Mouse (Mus musculus): ENCODE results near the gene Mier1. TPM values are rescaled to one million over a fixed set of nuclear protein-coding genes. Genes with fewer than 3 reads are reported as not detected.

Gene Mier1
- total and polyA plus RNA-seq, 3 experiments: 7.0 to 36.9 (median 32.0) TPM

- TF ChIP-seq CTCF (IDR thresholded peaks at IDR 0.05) (peak; percentile 44), POLR2A (IDR thresholded peaks at IDR 0.05; ENCODE audit: insufficient read depth, low read depth, low read length) (no peak)
- H3K27ac ChIP-seq: no peak overlapping the region
- no peak overlapping the region for H3K9ac ChIP-seq (ENCODE audit: low read depth, low read length)
- no peak for DNase-seq
- no peaks in the 10 kb centered on the region for H3K36me3 ChIP-seq (ENCODE audit: control insufficient read depth, insufficient read depth, low read length)
- no peaks in the 10 kb centered on the region for H3K79me2 ChIP-seq (replicated peaks; ENCODE audit: control insufficient read depth, insufficient read depth, low read length)
- H3K4me1 ChIP-seq (ENCODE audit: control insufficient read depth, insufficient read depth, low read length): no peaks in the 10 kb centered on the region
- WGBS: 91% methylated on average over 5 of the region's 5 CpGs
- no peaks in the 10 kb centered on the region for H3K27me3 ChIP-seq (ENCODE audit: control insufficient read depth, insufficient read depth, low read length)
- intact Hi-C loops (cut with DNase I): no loop called here
- no peak overlapping the region for H3K4me3 ChIP-seq
These were observed 29.0 kb upstream of the Mier1 start for GRCm38 (mm10) chr4:103085237-103085636.

GRCm38 (mm10) chr4:103095921-103096320, 18.3 kb upstream of the Mier1 start:
- H3K4me3 ChIP-seq: no peak overlapping the region
- H3K36me3 ChIP-seq (ENCODE audit: control insufficient read depth, insufficient read depth, low read length): no peaks in the 10 kb centered on the region
- H3K9ac ChIP-seq (ENCODE audit: low read depth, low read length): no peak overlapping the region
- intact Hi-C loops (cut with DNase I): no loop called here
- no peak overlapping the region for H3K27ac ChIP-seq
- WGBS: 87% methylated on average over 8 of the region's 8 CpGs
- H3K79me2 ChIP-seq (replicated peaks; ENCODE audit: control insufficient read depth, insufficient read depth, low read length): no peaks in the 10 kb centered on the region
- H3K4me1 ChIP-seq (ENCODE audit: control insufficient read depth, insufficient read depth, low read length): no peaks in the 10 kb centered on the region
- TF ChIP-seq CTCF (IDR thresholded peaks at IDR 0.05) (no peak), EP300 (IDR thresholded peaks at IDR 0.05; ENCODE audit: insufficient read depth, low read depth, low read length) (no peak), POLR2A (IDR thresholded peaks at IDR 0.05; ENCODE audit: insufficient read depth, low read depth, low read length) (no peak)
- no peak for DNase-seq
- H3K27me3 ChIP-seq (ENCODE audit: control insufficient read depth, insufficient read depth, low read length): no peaks in the 10 kb centered on the region

DNA sequence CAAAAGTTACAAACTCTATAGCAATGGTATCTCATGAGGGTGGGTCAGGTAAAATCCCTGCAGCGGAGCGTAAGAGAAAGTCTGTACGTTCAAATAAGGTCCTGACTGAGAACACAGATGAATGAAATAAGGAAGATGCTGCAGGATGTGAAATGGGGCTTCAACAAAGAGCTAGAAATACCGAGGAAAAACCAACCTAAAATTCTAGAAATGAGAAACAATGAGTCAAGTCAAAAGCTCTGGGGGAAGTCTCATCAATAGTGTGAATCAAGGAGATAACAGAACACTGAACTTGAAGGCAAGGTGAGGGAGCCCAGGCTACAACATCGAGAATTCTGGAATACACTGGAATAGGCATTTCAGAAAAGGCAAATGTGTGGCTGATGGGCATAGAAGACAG, 15.7 kb upstream of the Mier1 start:
- Histone ChIP-seq H3K79me2 (replicated peaks; ENCODE audit: control insufficient read depth, insufficient read depth, low read length) (no peaks in the 10 kb centered on the region), H3K9ac (ENCODE audit: low read depth, low read length) (no peak overlapping the region), H3K4me1 (ENCODE audit: control insufficient read depth, insufficient read depth, low read length) (no peaks in the 10 kb centered on the region), H3K27ac (no peak overlapping the region), H3K27me3 (ENCODE audit: control insufficient read depth, insufficient read depth, low read length) (no peaks in the 10 kb centered on the region), H3K4me3 (no peak overlapping the region), H3K36me3 (ENCODE audit: control insufficient read depth, insufficient read depth, low read length) (no peaks in the 10 kb centered on the region)
- no peak for DNase-seq
- TF ChIP-seq EP300 (IDR thresholded peaks at IDR 0.05; ENCODE audit: insufficient read depth, low read depth, low read length): no peak
- TF ChIP-seq POLR2A (IDR thresholded peaks at IDR 0.05; ENCODE audit: insufficient read depth, low read depth, low read length): no peak
- TF ChIP-seq CTCF (IDR thresholded peaks at IDR 0.05): no peak
- 87% methylated on average over 5 of the region's 5 CpGs for WGBS
- intact Hi-C loops (cut with DNase I): no loop called here

- Histone ChIP-seq H3K4me1 (ENCODE audit: control insufficient read depth, insufficient read depth, low read length) (peaks cover 3% of the 10 kb centered on the region), H3K27ac (no peak overlapping the region), H3K27me3 (ENCODE audit: control insufficient read depth, insufficient read depth, low read length) (no peaks in the 10 kb centered on the region), H3K4me3 (no peak overlapping the region), H3K9ac (ENCODE audit: low read depth, low read length) (no peak overlapping the region), H3K79me2 (replicated peaks; ENCODE audit: control insufficient read depth, insufficient read depth, low read length) (peaks cover 2% of the 10 kb centered on the region; the same call in 1 of the 2 replicates), H3K36me3 (ENCODE audit: control insufficient read depth, insufficient read depth, low read length) (peaks cover 2% of the 10 kb centered on the region; the same call in 1 of the 2 replicates)
- no peak for DNase-seq
- TF ChIP-seq POLR2A (IDR thresholded peaks at IDR 0.05; ENCODE audit: insufficient read depth, low read depth, low read length): no peak
- no peak for TF ChIP-seq EP300 (IDR thresholded peaks at IDR 0.05; ENCODE audit: insufficient read depth, low read depth, low read length)
- TF ChIP-seq CTCF (IDR thresholded peaks at IDR 0.05): no peak
- 70% methylated on average over 7 of the region's 7 CpGs for WGBS
- intact Hi-C loops (cut with DNase I): loop anchor here (5.0 to 10.0 kb wide), 3 partner anchors 35 to 538 kb away; partner anchors contain the start of gene Oma1
These were observed 1.5 kb upstream of the Mier1 start for GRCm38 (mm10) chr4:103112651-103113050.

- Histone ChIP-seq H3K27me3 (ENCODE audit: control insufficient read depth, insufficient read depth, low read length) (no peaks in the 10 kb centered on the region), H3K36me3 (ENCODE audit: control insufficient read depth, insufficient read depth, low read length) (peaks cover 2% of the 10 kb centered on the region; the same call in 1 of the 2 replicates), H3K4me1 (ENCODE audit: control insufficient read depth, insufficient read depth, low read length) (peaks cover 3% of the 10 kb centered on the region), H3K27ac (peak overlapping the region; percentile 98; the same call in 1 of the 2 replicates), H3K79me2 (replicated peaks; ENCODE audit: control insufficient read depth, insufficient read depth, low read length) (peaks cover 2% of the 10 kb centered on the region; the same call in 1 of the 2 replicates), H3K4me3 (peak overlapping the region; percentile 80), H3K9ac (ENCODE audit: low read depth, low read length) (no peak overlapping the region; the same call in 1 of the 2 replicates)
- DNase-seq: no peak
- 16% methylated on average over 11 of the region's 11 CpGs for WGBS
- intact Hi-C loops (cut with DNase I): loop anchor here (5.0 to 10.0 kb wide), 3 partner anchors 34 to 539 kb away; partner anchors contain the start of gene Oma1
- TF ChIP-seq CTCF (IDR thresholded peaks at IDR 0.05) (no peak), POLR2A (IDR thresholded peaks at IDR 0.05; ENCODE audit: insufficient read depth, low read depth, low read length) (no peak), EP300 (IDR thresholded peaks at IDR 0.05; ENCODE audit: insufficient read depth, low read depth, low read length) (no peak)
These were observed 788 bp upstream of the Mier1 start for GRCm38 (mm10) chr4:103113402-103113801.

- Histone ChIP-seq H3K79me2 (replicated peaks; ENCODE audit: control insufficient read depth, insufficient read depth, low read length) (peaks cover 7% of the 10 kb centered on the region), H3K36me3 (ENCODE audit: control insufficient read depth, insufficient read depth, low read length) (peaks cover 21% of the 10 kb centered on the region), H3K4me1 (ENCODE audit: control insufficient read depth, insufficient read depth, low read length) (peaks cover 10% of the 10 kb centered on the region), H3K27me3 (ENCODE audit: control insufficient read depth, insufficient read depth, low read length) (no peaks in the 10 kb centered on the region), H3K27ac (peak overlapping the region; percentile 71), H3K9ac (ENCODE audit: low read depth, low read length) (peak overlapping the region; percentile 82), H3K4me3 (peak overlapping the region; percentile 53)
- TF ChIP-seq CTCF (IDR thresholded peaks at IDR 0.05) (no peak), EP300 (IDR thresholded peaks at IDR 0.05; ENCODE audit: insufficient read depth, low read depth, low read length) (no peak), POLR2A (IDR thresholded peaks at IDR 0.05; ENCODE audit: insufficient read depth, low read depth, low read length) (no peak)
- intact Hi-C loops (cut with DNase I): loop anchor here (10.0 kb wide), 1 partner anchor 544 kb away; no protein-coding TSS in a partner anchor
- WGBS: 2% methylated on average over 15 of the region's 15 CpGs
- no peak for DNase-seq
These were observed 4.7 kb downstream of the Mier1 start for GRCm38 (mm10) chr4:103118888-103119228.
